In the genomic region with DNA sequence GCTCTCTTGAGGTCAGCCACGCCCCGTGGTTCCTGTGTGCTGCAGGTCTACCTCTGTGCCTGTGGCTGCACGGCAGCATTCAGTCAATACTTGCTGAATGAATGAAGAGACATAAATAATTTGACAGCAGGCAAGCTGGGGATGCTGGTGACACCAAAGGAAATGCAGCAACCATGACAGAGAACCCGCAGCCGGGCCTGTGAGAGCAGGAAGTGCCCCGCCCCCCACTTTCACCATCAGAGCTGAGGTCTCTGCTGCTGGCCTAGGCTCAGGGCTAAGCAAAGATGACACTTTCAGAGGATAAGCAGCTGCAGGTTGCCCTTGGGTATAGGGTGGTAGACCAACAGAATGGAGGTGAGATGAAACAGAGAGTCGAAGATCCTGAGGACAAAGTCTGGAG, we compare ENCODE assay signal across 12 mouse cellular contexts. TPM values are rescaled to one million over a fixed set of nuclear protein-coding genes. Genes with fewer than 3 reads are reported as not detected.
DNase-seq lines count a peak whose midpoint lies in the region; ATAC-seq and TF ChIP-seq lines count a peak whose summit lies in the region.
"Had no signal": no experiment of that assay in that cellular context is flagged by ENCODE, and none has a peak within 500 bp of the region (broad histone marks: within the 10 kb centered on the region; RNA-seq: fewer than 3 reads in every experiment).

No protein-coding gene starts in this region.

- no peak for ATAC-seq in neural tube, embryonic 12.5 days (ENCODE audit: low FRiP score, low read depth)
- no peak for ATAC-seq in neural tube, embryonic 15.5 days (ENCODE audit: low FRiP score)
- ATAC-seq in stomach, postnatal 0 days (ENCODE audit: low FRiP score, low TSS enrichment) = no peak

- peaks cover 15% of the 10 kb centered on the region for H3K4me1 ChIP-seq in neural tube, embryonic 12.5 days
- peaks cover 24% of the 10 kb centered on the region for H3K4me1 ChIP-seq in neural tube, embryonic 15.5 days
- H3K4me1 ChIP-seq in megakaryocyte, embryonic 14.5 days = peaks cover 21% of the 10 kb centered on the region
- H3K4me1 ChIP-seq in stomach, postnatal 0 days (replicated peaks; ENCODE audit: control insufficient read depth, insufficient read depth) = no peaks in the 10 kb centered on the region
- H3K4me1 ChIP-seq: intestine, embryonic 15.5 days; liver, embryonic 15.5 days had no signal

- no peak for TF ChIP-seq EP300 in stomach, postnatal 0 days (optimal IDR thresholded peaks at IDR 0.05)

- TF ChIP-seq CTCF in layer of hippocampus, adult 2 months (conservative IDR thresholded peaks at IDR 0.05) = no peak
- no peak for TF ChIP-seq CTCF in stomach, postnatal 0 days (IDR thresholded peaks at IDR 0.05; ENCODE audit: low read depth)

- 42% methylated on average over 7 of the region's 7 CpGs for WGBS in neural tube, embryonic 12.5 days
- WGBS in neural tube, embryonic 15.5 days = 41% methylated on average over 7 of the region's 7 CpGs
- 39% methylated on average over 7 of the region's 7 CpGs for WGBS in stomach, postnatal 0 days

- H3K4me2 ChIP-seq in neural tube, embryonic 12.5 days (replicated peaks) = 0 out of 2 replicates have a peak overlapping the region, but pooled peaks have one; percentile 5
- no peak overlapping the region for H3K4me2 ChIP-seq in neural tube, embryonic 15.5 days
- no peak overlapping the region for H3K4me2 ChIP-seq in stomach, postnatal 0 days (replicated peaks; ENCODE audit: low read depth)
- H3K4me2 ChIP-seq: intestine, embryonic 15.5 days; liver, embryonic 15.5 days; midbrain, embryonic 12.5 days had no signal

- no peaks in the 10 kb centered on the region for H3K9me3 ChIP-seq in neural tube, embryonic 12.5 days
- H3K9me3 ChIP-seq in neural tube, embryonic 15.5 days (replicated peaks) = no peaks in the 10 kb centered on the region
- H3K9me3 ChIP-seq in megakaryocyte, embryonic 14.5 days = no peaks in the 10 kb centered on the region
- no peaks in the 10 kb centered on the region for H3K9me3 ChIP-seq in stomach, postnatal 0 days (ENCODE audit: control insufficient read depth, low read length)
- H3K9me3 ChIP-seq: intestine, embryonic 15.5 days; liver, embryonic 15.5 days; midbrain, embryonic 12.5 days had no signal

- no peaks in the 10 kb centered on the region for H3K36me3 ChIP-seq in neural tube, embryonic 12.5 days
- no peaks in the 10 kb centered on the region for H3K36me3 ChIP-seq in neural tube, embryonic 15.5 days
- H3K36me3 ChIP-seq in megakaryocyte, embryonic 14.5 days (replicated peaks; ENCODE audit: low read length) = no peaks in the 10 kb centered on the region
- no peaks in the 10 kb centered on the region for H3K36me3 ChIP-seq in stomach, postnatal 0 days (ENCODE audit: control insufficient read depth, insufficient read depth, low read length)
- H3K36me3 ChIP-seq: intestine, embryonic 15.5 days; liver, embryonic 15.5 days; midbrain, embryonic 12.5 days had no signal

- no peaks in the 10 kb centered on the region for H3K27me3 ChIP-seq in neural tube, embryonic 12.5 days (replicated peaks)
- H3K27me3 ChIP-seq in neural tube, embryonic 15.5 days (replicated peaks) = no peaks in the 10 kb centered on the region
- peaks cover 55% of the 10 kb centered on the region for H3K27me3 ChIP-seq in megakaryocyte, embryonic 14.5 days (replicated peaks)
- H3K27me3 ChIP-seq in stomach, postnatal 0 days (ENCODE audit: control insufficient read depth, insufficient read depth, low read length) = no peaks in the 10 kb centered on the region
- H3K27me3 ChIP-seq: intestine, embryonic 15.5 days; liver, embryonic 15.5 days had no signal

- no peak overlapping the region for H3K4me3 ChIP-seq in neural tube, embryonic 12.5 days
- H3K4me3 ChIP-seq in neural tube, embryonic 15.5 days (replicated peaks) = no peak overlapping the region
- H3K4me3 ChIP-seq in megakaryocyte, embryonic 14.5 days (replicated peaks) = peak overlapping the region; percentile 80
- H3K4me3 ChIP-seq in layer of hippocampus, adult 2 months = no peak overlapping the region
- no peak overlapping the region for H3K4me3 ChIP-seq in stomach, postnatal 0 days (ENCODE audit: low read depth, low read length)
- H3K4me3 ChIP-seq: intestine, embryonic 15.5 days; liver, embryonic 15.5 days; midbrain, embryonic 12.5 days had no signal

- peak; percentile 10 for DNase-seq in MEL-GATA-1-ER (ENCODE audit: extremely low read depth, low read depth)
- DNase-seq in thymus, postnatal 25 days = peak; percentile 67
- no peak for DNase-seq in layer of hippocampus, adult 2 months (ENCODE audit: low spot score in 2 of 2)
- no peak for DNase-seq in cerebellum, adult 11 months
- no peak for DNase-seq in stomach, postnatal 0 days (ENCODE audit: low spot score)
- DNase-seq: cerebellum, postnatal 25 days had no signal

- H3K9ac ChIP-seq in neural tube, embryonic 12.5 days = no peak overlapping the region
- H3K9ac ChIP-seq in neural tube, embryonic 15.5 days (replicated peaks) = no peak overlapping the region
- H3K9ac ChIP-seq in stomach, postnatal 0 days (ENCODE audit: low read length) = no peak overlapping the region
- H3K9ac ChIP-seq: intestine, embryonic 15.5 days; liver, embryonic 15.5 days; midbrain, embryonic 12.5 days had no signal

- no peak overlapping the region for H3K27ac ChIP-seq in neural tube, embryonic 12.5 days
- no peak overlapping the region for H3K27ac ChIP-seq in neural tube, embryonic 15.5 days (replicated peaks)
- H3K27ac ChIP-seq in layer of hippocampus, adult 2 months = no peak overlapping the region
- H3K27ac ChIP-seq in stomach, postnatal 0 days (replicated peaks) = no peak overlapping the region
- H3K27ac ChIP-seq: intestine, embryonic 15.5 days; liver, embryonic 15.5 days; midbrain, embryonic 12.5 days had no signal

RNA-seq across cellular contexts. Expression of a gene that starts 58.8 kb away (rescaled TPM):
- polyA plus RNA-seq in neural tube, embryonic 12.5 days (2016; fragmentation: Nextera tagmentation; extraction: Ambion mirVana) = 19.8 and 22.9 TPM in 2 replicates
- polyA plus RNA-seq in neural tube, embryonic 15.5 days (2015; fragmentation: Nextera tagmentation; extraction: Ambion mirVana) = 68.0 and 77.8 TPM in 2 replicates
- 0.09 and 0.58 TPM in 2 replicates for polyA plus RNA-seq in megakaryocyte, embryonic 14.5 days (2012; ENCODE audit: insufficient read depth, low replicate concordance)
- total RNA-seq in layer of hippocampus, adult 2 months (2021) = 10 to 100 TPM; 61.3 to 64.6 TPM
- 0.82 and 0.85 TPM in 2 replicates for polyA plus RNA-seq in stomach, postnatal 0 days (2015; fragmentation: Nextera tagmentation; extraction: Ambion mirVana)
- polyA plus RNA-seq: liver, embryonic 15.5 days had no signal

Comparison
In these comparisons a context has a peak if more than half of its experiments do, and no peak if none do; other contexts are left out.
1. DNase-seq: peak in MEL-GATA-1-ER (single experiment) and thymus, postnatal 25 days (single experiment); none in layer of hippocampus, adult 2 months (0 of 2), cerebellum, adult 11 months (single experiment) and stomach, postnatal 0 days (single experiment).
2. RNA of a gene that starts 58.8 kb away (polyA plus RNA-seq): 68.0 to 77.8 TPM in neural tube, embryonic 15.5 days and 19.8 to 22.9 TPM in neural tube, embryonic 12.5 days; 0.82 to 0.85 TPM in stomach, postnatal 0 days and 0.09 to 0.58 TPM in megakaryocyte, embryonic 14.5 days; every median in the first group is over 10 times any median in the second.